Mouse (Mus musculus): Measurements from ENCODE around the gene Mthfd1. TPM values are rescaled to one million over a fixed set of nuclear protein-coding genes. Genes with fewer than 3 reads are reported as not detected.

The Mthfd1 gene
- polyA plus RNA-seq, 1 experiment from 2014 or later = 35.2 TPM

- Histone ChIP-seq H3K4me1 (ENCODE audit: control insufficient read depth, insufficient read depth, low read length) (no peaks in the 10 kb centered on the region), H3K27ac (ENCODE audit: low read length) (no peak overlapping the region), H3K9ac (ENCODE audit: low read depth, low read length) (no peak overlapping the region), H3K4me3 (ENCODE audit: low read depth, low read length) (no peak overlapping the region), H3K9me3 (replicated peaks; ENCODE audit: control insufficient read depth, low read length, poor library complexity, severe bottlenecking) (no peaks in the 10 kb centered on the region), H3K36me3 (ENCODE audit: control insufficient read depth, insufficient read depth, low read length) (no peaks in the 10 kb centered on the region; the same call in 1 of the 2 replicates), H3K4me2 (ENCODE audit: low read length) (no peak overlapping the region), H3K27me3 (ENCODE audit: control insufficient read depth, insufficient read depth, low read depth, low read length) (no peaks in the 10 kb centered on the region)
- no peak for ATAC-seq
- WGBS = 88% methylated on average over 8 of the region's 8 CpGs
These were observed 56.9 kb downstream of the Mthfd1 start for GRCm38 (mm10) chr12:76311951-76312350.

GRCm38 (mm10) chr12:76318282-76319212 is 63.4 kb downstream of the Mthfd1 start:
- Histone ChIP-seq H3K9ac (ENCODE audit: low read depth, low read length) (no peak overlapping the region), H3K27ac (ENCODE audit: low read length) (no peak overlapping the region), H3K4me3 (ENCODE audit: low read depth, low read length) (no peak overlapping the region), H3K36me3 (ENCODE audit: control insufficient read depth, insufficient read depth, low read length) (no peaks in the 10 kb centered on the region; the same call in 1 of the 2 replicates), H3K4me1 (ENCODE audit: control insufficient read depth, insufficient read depth, low read length) (no peaks in the 10 kb centered on the region), H3K9me3 (replicated peaks; ENCODE audit: control insufficient read depth, low read length, poor library complexity, severe bottlenecking) (no peaks in the 10 kb centered on the region), H3K27me3 (ENCODE audit: control insufficient read depth, insufficient read depth, low read depth, low read length) (no peaks in the 10 kb centered on the region), H3K4me2 (ENCODE audit: low read length) (no peak overlapping the region)
- 0 out of 2 replicates have a peak, but pooled peaks have one; percentile 21 for ATAC-seq
- 78% methylated on average over 9 of the region's 9 CpGs for WGBS

- Histone ChIP-seq H3K9ac (ENCODE audit: low read depth, low read length) (peak within 1 kb of the TSS; percentile 74), H3K4me1 (ENCODE audit: control insufficient read depth, insufficient read depth, low read length) (peaks cover 11% of the 10 kb centered on the region; the same call in 1 of the 2 replicates), H3K36me3 (ENCODE audit: control insufficient read depth, insufficient read depth, low read length) (peaks cover 5% of the 10 kb centered on the region; the same call in 1 of the 2 replicates), H3K4me2 (ENCODE audit: low read length) (peak within 1 kb of the TSS; percentile 76), H3K4me3 (ENCODE audit: low read depth, low read length) (peak within 1 kb of the TSS; percentile 63), H3K9me3 (replicated peaks; ENCODE audit: control insufficient read depth, low read length, poor library complexity, severe bottlenecking) (no peaks in the 10 kb centered on the region), H3K27me3 (ENCODE audit: control insufficient read depth, insufficient read depth, low read depth, low read length) (no peaks in the 10 kb centered on the region), H3K27ac (ENCODE audit: low read length) (peak within 1 kb of the TSS; percentile 78)
- ATAC-seq = peak; percentile 99
- WGBS = under 1% methylated on average over 48 of the region's 53 CpGs
These were observed 69.8 kb downstream of the Mthfd1 start, which contains the start of gene Akap5 for GRCm38 (mm10) chr12:76324679-76325431. Gene Akap5, plus strand, starts transcription at chr12:76324891.

GRCm38 (mm10) chr12:76326437-76327220 is 71.5 kb downstream of the Mthfd1 start:
- no peak for ATAC-seq
- Histone ChIP-seq H3K27me3 (ENCODE audit: control insufficient read depth, insufficient read depth, low read depth, low read length) (no peaks in the 10 kb centered on the region), H3K4me1 (ENCODE audit: control insufficient read depth, insufficient read depth, low read length) (peaks cover 11% of the 10 kb centered on the region; the same call in 1 of the 2 replicates), H3K9ac (ENCODE audit: low read depth, low read length) (no peak overlapping the region), H3K4me3 (ENCODE audit: low read depth, low read length) (no peak overlapping the region), H3K27ac (ENCODE audit: low read length) (no peak overlapping the region), H3K9me3 (replicated peaks; ENCODE audit: control insufficient read depth, low read length, poor library complexity, severe bottlenecking) (no peaks in the 10 kb centered on the region), H3K36me3 (ENCODE audit: control insufficient read depth, insufficient read depth, low read length) (peaks cover 13% of the 10 kb centered on the region; the same call in 1 of the 2 replicates), H3K4me2 (ENCODE audit: low read length) (no peak overlapping the region)
- 88% methylated on average over 23 of the region's 23 CpGs for WGBS

GRCm38 (mm10) chr12:76328567-76329354 is 73.7 kb downstream of the Mthfd1 start:
- Histone ChIP-seq H3K9me3 (replicated peaks; ENCODE audit: control insufficient read depth, low read length, poor library complexity, severe bottlenecking) (no peaks in the 10 kb centered on the region), H3K4me3 (ENCODE audit: low read depth, low read length) (no peak overlapping the region), H3K4me1 (ENCODE audit: control insufficient read depth, insufficient read depth, low read length) (peaks cover 11% of the 10 kb centered on the region; the same call in 1 of the 2 replicates), H3K9ac (ENCODE audit: low read depth, low read length) (no peak overlapping the region), H3K4me2 (ENCODE audit: low read length) (no peak overlapping the region), H3K27me3 (ENCODE audit: control insufficient read depth, insufficient read depth, low read depth, low read length) (no peaks in the 10 kb centered on the region), H3K27ac (ENCODE audit: low read length) (no peak overlapping the region), H3K36me3 (ENCODE audit: control insufficient read depth, insufficient read depth, low read length) (peaks cover 13% of the 10 kb centered on the region; the same call in 1 of the 2 replicates)
- WGBS = 88% methylated on average over 6 of the region's 6 CpGs
- no peak for ATAC-seq

- Histone ChIP-seq H3K4me2 (ENCODE audit: low read length) (no peak overlapping the region), H3K36me3 (ENCODE audit: control insufficient read depth, insufficient read depth, low read length) (peaks cover 7% of the 10 kb centered on the region; the same call in 1 of the 2 replicates), H3K9ac (ENCODE audit: low read depth, low read length) (no peak overlapping the region), H3K4me3 (ENCODE audit: low read depth, low read length) (no peak overlapping the region), H3K27me3 (ENCODE audit: control insufficient read depth, insufficient read depth, low read depth, low read length) (no peaks in the 10 kb centered on the region), H3K4me1 (ENCODE audit: control insufficient read depth, insufficient read depth, low read length) (no peaks in the 10 kb centered on the region), H3K27ac (ENCODE audit: low read length) (no peak overlapping the region), H3K9me3 (replicated peaks; ENCODE audit: control insufficient read depth, low read length, poor library complexity, severe bottlenecking) (no peaks in the 10 kb centered on the region)
- 95% methylated on average over 5 of the region's 5 CpGs for WGBS
- no peak for ATAC-seq
These were observed 78.6 kb downstream of the Mthfd1 start for GRCm38 (mm10) chr12:76333688-76334087.

GRCm38 (mm10) chr12:76335641-76336040 is 80.5 kb downstream of the Mthfd1 start:
- H3K27me3 ChIP-seq (ENCODE audit: control insufficient read depth, insufficient read depth, low read depth, low read length) = no peaks in the 10 kb centered on the region
- H3K9me3 ChIP-seq (replicated peaks; ENCODE audit: control insufficient read depth, low read length, poor library complexity, severe bottlenecking) = no peaks in the 10 kb centered on the region
- no peak overlapping the region for H3K27ac ChIP-seq (ENCODE audit: low read length)
- no peak for ATAC-seq
- peaks cover 3% of the 10 kb centered on the region; the same call in 1 of the 2 replicates for H3K36me3 ChIP-seq (ENCODE audit: control insufficient read depth, insufficient read depth, low read length)
- H3K4me3 ChIP-seq (ENCODE audit: low read depth, low read length) = no peak overlapping the region
- WGBS = 91% methylated on average over 5 of the region's 5 CpGs
- H3K4me1 ChIP-seq (ENCODE audit: control insufficient read depth, insufficient read depth, low read length) = no peaks in the 10 kb centered on the region
- H3K9ac ChIP-seq (ENCODE audit: low read depth, low read length) = no peak overlapping the region
- H3K4me2 ChIP-seq (ENCODE audit: low read length) = no peak overlapping the region
